Mouse (Mus musculus) brain, adult 2 months (tissue): Measurements from ENCODE around the gene B3glct.

ENCODE experiments used
- DNase-seq: peaks from one replicate; pipeline ENCODE4 v3.0.0; 2011; ENCODE audit warnings: low read depth, low spot score

Gene B3glct

GRCm38 (mm10) chr5:149663417-149663816 lies 14.6 kb upstream of the B3glct start:
- DNase-seq: no peak

DNA sequence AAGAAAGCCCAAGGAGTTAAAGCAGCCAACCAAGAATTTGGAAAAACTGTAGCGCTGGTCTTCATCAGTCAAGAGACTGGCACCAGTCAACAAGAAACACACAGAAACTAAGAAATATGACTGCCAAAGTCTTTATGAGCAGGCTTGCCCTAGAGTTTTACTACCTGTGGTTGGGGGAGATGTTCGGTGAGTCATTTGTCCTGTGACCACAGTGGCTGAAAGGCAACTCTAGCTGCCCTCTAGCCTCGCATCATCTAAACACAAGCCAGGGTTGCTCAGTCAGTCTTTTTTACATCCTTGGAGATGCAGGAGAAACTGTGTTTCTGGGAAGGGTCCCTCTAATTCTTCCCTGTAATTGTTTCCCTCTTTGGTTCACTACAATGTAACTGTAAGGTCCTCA lies 834 bp upstream of the B3glct start:
- DNase-seq: no peak

GRCm38 (mm10) chr5:149678990-149679348 lies 939 bp downstream of the B3glct start:
- no peak for DNase-seq

GRCm38 (mm10) chr5:149679362-149679761 lies 1.3 kb downstream of the B3glct start:
- no peak for DNase-seq

- DNase-seq: no peak
Measured at GRCm38 (mm10) chr5:149679886-149680285, 1.9 kb downstream of the B3glct start.

DNA sequence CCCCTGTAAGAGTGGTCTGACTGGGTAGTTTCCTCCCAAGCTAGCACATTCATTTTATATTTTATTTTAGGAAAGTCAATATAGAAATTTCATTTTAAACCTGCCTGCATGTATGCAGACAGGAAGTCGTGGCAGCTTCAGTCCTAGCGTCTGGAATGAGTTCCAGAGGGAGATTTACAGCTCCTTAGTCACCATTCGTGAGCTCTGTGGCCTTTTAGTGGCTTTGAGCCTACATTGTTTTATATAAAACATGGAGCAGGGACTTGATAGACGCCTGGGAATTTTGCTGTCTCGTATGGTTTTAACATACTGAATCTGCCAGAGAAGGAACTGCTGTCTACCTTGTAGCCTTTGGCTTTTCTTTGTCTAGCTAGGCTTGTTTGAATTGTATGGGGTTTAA lies 2.9 kb downstream of the B3glct start:
- DNase-seq: no peak

GRCm38 (mm10) chr5:149689860-149690259 lies 11.8 kb downstream of the B3glct start:
- no peak for DNase-seq

DNA sequence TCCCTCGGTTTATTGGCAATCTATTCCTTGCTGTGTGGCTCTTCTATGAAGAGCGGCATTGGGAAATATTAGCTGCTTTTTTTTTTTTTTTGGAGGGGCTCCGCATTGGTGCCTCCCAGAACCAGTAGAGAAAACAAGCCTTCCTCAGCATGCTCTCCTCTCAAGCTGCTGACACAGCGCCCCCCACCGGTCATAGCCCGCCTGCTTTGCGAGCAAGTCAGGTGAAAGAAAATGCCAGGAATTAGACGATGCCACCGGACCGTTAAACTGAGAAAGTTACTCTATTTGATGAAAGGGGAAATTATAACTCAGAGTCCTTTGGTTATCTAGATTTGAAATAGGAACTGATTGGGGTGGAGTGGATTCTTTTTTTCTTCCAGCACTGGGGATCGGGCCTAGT lies 14.5 kb downstream of the B3glct start:
- peak; percentile 80 for DNase-seq

DNA sequence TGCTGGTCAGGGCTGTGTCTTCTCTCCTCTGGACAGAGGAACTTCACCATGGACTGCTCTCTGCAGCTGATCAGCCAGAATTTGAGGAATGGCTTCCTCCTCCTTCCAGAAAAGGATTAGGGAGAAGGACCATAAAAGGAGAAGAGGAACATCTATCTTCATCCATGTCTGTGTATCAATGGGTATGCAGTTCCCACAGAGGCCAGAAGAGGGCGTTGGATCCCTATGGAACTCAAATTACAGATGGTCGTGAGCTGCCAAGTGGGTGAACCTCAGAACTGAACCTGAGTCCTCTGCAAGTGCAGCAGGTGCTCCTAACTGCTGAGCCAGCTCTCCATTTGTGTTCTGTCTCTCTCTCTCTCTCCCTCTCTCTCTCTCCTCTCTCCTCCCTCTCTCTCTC lies 15.2 kb downstream of the B3glct start:
- no peak for DNase-seq

- no peak for DNase-seq
Measured at GRCm38 (mm10) chr5:149693968-149694367, 15.9 kb downstream of the B3glct start.

DNA sequence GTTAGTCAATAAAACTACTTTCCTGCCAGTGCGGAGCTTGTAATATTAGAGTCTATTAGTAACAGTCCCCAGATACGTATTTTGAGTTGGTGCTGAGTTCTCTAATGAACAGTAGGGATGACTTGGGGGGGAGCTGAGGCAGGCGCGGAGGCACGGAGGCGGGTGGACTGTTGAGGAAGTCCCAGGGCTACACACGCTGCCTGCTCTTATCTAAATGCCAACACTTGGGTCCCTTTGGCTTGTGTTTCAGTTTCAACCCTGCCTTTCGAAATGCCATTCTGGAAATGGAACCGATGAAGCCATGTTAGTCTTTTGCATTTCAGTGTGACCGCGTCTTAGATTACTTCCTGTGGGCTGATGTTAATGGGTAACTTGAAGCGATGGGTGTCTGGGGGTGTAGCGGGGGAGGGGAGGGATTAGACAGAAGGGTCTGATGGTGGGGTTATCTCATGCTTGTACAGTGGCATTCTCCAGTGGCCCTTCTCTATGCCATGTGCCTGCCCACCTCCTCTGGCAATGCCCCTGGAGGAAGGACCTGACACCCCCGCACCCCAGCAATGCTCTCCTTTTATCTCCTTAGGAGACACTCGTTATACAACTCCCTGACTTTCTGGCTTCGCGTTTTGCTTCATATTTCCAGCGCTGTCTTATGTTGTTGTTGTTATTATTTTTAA lies 17.2 kb downstream of the B3glct start:
- no peak for DNase-seq

- DNase-seq: no peak
Measured at GRCm38 (mm10) chr5:149702770-149703169, 24.7 kb downstream of the B3glct start.

GRCm38 (mm10) chr5:149711545-149711944 lies 33.5 kb downstream of the B3glct start:
- no peak for DNase-seq

DNA sequence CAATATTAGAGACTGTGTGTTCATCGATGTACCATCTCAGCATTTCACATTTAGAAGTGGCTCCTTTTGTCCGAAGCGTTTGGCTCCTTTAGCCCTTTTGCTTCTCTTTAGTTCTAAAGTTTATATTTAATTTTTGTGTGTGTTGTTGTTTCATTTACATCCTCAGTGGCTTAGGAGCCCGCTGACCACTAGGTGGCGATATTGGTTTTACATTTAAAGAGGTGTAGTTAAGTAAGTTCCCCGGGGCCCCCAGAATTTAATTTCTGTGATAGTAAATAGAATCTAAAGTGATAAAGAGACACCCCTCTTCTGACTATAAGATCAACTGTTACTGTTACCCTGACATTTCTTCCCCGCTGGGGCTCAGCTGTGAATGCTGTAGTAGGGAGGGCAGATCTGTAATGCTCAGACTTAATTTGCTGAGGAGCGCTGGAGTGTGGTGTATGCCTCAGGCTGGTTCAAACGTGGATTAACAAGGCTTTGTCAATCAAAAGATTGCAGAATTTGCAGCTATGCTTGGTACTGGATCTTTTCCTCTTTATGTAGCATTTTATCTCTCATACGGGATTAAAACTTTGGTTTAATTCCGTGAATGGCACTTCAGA lies 35.2 kb downstream of the B3glct start:
- DNase-seq: peak; percentile 85

GRCm38 (mm10) chr5:149713834-149714233 lies 35.8 kb downstream of the B3glct start:
- peak; percentile 22 for DNase-seq

DNA sequence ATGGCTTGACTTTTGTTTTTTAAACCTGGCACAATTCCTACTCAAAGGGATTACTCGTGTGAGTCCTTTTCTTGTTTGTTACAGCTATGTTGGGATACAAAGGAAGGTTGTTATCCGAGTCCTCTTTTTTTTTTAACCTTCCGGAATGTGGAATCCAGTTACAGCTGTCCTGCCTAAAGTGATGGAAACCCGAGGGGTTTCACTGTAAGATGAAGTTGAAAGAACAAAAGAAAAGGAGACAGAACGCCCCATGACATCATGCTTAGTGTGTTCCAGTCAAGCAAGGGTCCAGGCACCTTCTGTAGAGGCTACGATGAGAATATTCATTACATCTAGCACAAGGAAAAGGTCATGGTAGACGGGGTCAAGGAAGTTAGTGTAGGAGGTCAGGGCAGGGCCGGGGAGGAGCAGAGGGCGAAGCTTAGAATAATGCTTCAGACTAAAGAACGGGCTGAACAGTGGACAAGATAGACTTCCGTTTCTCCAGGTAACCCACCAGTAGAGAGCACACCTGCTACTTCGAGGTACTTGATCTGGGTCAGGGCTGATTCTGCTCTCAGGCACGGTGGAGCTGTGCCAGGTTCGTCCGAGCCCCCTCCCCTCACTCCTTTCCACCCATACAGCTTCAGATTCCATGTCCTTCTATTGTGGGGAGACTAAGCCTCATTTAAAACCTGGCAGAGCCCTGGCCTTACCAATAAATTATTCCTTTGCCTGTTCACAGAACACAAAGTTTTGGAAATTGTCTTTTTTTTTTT lies 37.7 kb downstream of the B3glct start:
- no peak for DNase-seq

- DNase-seq: no peak
Measured at GRCm38 (mm10) chr5:149716329-149716690, 38.3 kb downstream of the B3glct start.

DNA sequence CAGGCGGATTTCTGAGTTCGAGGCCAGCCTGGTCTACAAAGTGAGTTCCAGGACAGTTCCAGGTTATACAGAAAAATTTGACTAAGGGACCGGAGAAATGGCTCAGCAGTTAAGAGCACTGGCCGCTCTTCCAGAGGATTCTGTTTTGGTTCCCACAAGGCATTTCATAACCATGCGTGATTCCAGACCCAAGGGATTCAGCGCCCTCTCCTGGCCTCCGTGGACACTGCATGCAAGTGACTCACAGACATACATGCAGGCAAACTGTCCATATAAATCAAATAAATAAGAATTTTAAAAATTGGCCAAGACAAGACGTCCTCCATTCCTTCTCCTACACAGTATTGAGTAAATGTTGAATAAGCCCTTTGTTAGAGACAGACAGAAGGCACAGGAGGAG lies 53.7 kb downstream of the B3glct start:
- peak; percentile 29 for DNase-seq

- no peak for DNase-seq
Measured at GRCm38 (mm10) chr5:149737210-149737609, 59.2 kb downstream of the B3glct start.

DNA sequence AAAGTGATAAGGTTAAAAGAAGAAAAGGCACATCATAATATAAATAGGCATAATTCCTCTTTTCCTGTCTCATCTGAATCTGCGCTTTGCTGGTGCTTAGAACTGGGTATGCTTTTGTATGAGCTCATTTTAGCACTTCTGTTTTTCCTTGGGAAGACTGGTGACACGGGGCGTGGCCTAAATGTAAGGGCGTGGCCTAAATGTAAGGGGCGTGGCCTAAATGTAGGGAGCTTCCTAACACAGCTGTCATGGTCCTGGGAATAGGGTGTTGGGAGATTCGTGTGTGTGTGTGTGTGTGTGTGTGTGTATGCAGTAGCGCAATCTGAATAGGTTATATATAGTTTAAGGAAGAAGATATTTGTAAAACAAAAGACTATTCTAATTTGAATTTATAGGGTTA lies 62.1 kb downstream of the B3glct start:
- DNase-seq: no peak

GRCm38 (mm10) chr5:149740703-149741102 lies 62.7 kb downstream of the B3glct start:
- no peak for DNase-seq

- DNase-seq: no peak
Measured at GRCm38 (mm10) chr5:149742286-149742685, 64.3 kb downstream of the B3glct start.

DNA sequence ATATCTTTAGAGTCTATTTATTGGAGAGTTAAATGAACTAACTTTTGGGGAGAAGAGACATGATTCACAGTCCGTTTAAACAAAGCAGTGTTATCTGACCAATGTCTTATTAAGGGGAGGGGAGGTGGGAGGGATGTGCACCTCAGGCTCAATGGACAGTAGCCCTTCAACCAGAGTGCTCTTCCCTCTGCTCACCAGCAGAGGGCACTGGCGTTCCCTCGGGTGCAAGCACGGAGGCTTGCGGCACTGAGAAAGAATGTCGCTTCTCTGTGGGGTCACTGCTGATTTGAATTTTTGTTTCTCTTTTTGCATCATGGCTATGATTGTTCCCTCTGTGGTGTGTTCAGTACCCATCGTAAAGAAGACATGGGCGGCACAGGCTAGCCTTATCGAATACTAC lies 67.0 kb downstream of the B3glct start:
- no peak for DNase-seq
